Mouse (Mus musculus): ENCODE measurements around the gene Prr3. TPM values are rescaled to one million over a fixed set of nuclear protein-coding genes. Genes with fewer than 3 reads are reported as not detected.

Gene Prr3
- polyA plus RNA-seq, 1 experiment from 2014 or later, result 11.2 TPM

GRCm38 (mm10) chr17:35998545-35999305 is 18.7 kb upstream of the Prr3 start:
- H3K27me3 ChIP-seq (ENCODE audit: control insufficient read depth, insufficient read depth, low read length), result no peaks in the 10 kb centered on the region
- no peaks in the 10 kb centered on the region for H3K36me3 ChIP-seq (ENCODE audit: control insufficient read depth, insufficient read depth, low read length)
- no peak overlapping the region for H3K27ac ChIP-seq (replicated peaks in 1 of 2; ENCODE audit: control insufficient read depth in 1 of 2, insufficient read depth in 1 of 2, low read depth in 2 of 2, low read length in 2 of 2)
- H3K4me3 ChIP-seq (ENCODE audit: control insufficient read depth in 1 of 2, insufficient read depth in 1 of 2, low read depth in 1 of 2, low read length in 2 of 2), result no peak overlapping the region
- H3K4me1 ChIP-seq (ENCODE audit: control insufficient read depth in 2 of 2, insufficient read depth in 2 of 2, low read length in 2 of 2), result peaks cover 0 to 14% of the 10 kb centered on the region in 2 experiments; a peak in 3 of 4 replicates
- ATAC-seq (ENCODE audit: insufficient number of reproducible peaks, insufficient read depth, low FRiP score, low read depth), result no peak
- H3K9ac ChIP-seq (ENCODE audit: low read length), result no peak overlapping the region
- 73% methylated on average over 6 of the region's 6 CpGs for WGBS
- no peaks in the 10 kb centered on the region for H3K9me3 ChIP-seq (ENCODE audit: control insufficient read depth, low read length)
- H3K4me2 ChIP-seq (ENCODE audit: low read length), result no peak overlapping the region

GRCm38 (mm10) chr17:35997713-35998510 is 17.9 kb upstream of the Prr3 start:
- Histone ChIP-seq H3K27me3 (ENCODE audit: control insufficient read depth, insufficient read depth, low read length) (no peaks in the 10 kb centered on the region), H3K9me3 (ENCODE audit: control insufficient read depth, low read length) (no peaks in the 10 kb centered on the region), H3K9ac (ENCODE audit: low read length) (no peak overlapping the region; the same call in 1 of the 2 replicates), H3K4me1 (ENCODE audit: control insufficient read depth in 2 of 2, insufficient read depth in 2 of 2, low read length in 2 of 2) (peaks cover 0 to 14% of the 10 kb centered on the region in 2 experiments; a peak in 3 of 4 replicates), H3K27ac (replicated peaks in 1 of 2; ENCODE audit: control insufficient read depth in 1 of 2, insufficient read depth in 1 of 2, low read depth in 2 of 2, low read length in 2 of 2) (no peak overlapping the region), H3K4me2 (ENCODE audit: low read length) (0 out of 2 replicates have a peak overlapping the region, but pooled peaks have one; percentile 16), H3K4me3 (ENCODE audit: control insufficient read depth in 1 of 2, insufficient read depth in 1 of 2, low read depth in 1 of 2, low read length in 2 of 2) (no peak overlapping the region), H3K36me3 (ENCODE audit: control insufficient read depth, insufficient read depth, low read length) (no peaks in the 10 kb centered on the region)
- WGBS, result 62% methylated on average over 12 of the region's 12 CpGs
- ATAC-seq (ENCODE audit: insufficient number of reproducible peaks, insufficient read depth, low FRiP score, low read depth), result no peak

GRCm38 (mm10) chr17:35996949-35997348 is 16.9 kb upstream of the Prr3 start:
- no peaks in the 10 kb centered on the region for H3K27me3 ChIP-seq (ENCODE audit: control insufficient read depth, insufficient read depth, low read length)
- WGBS, result 4% methylated on average over 11 of the region's 11 CpGs
- H3K9me3 ChIP-seq (ENCODE audit: control insufficient read depth, low read length), result no peaks in the 10 kb centered on the region
- no peak overlapping the region for H3K4me3 ChIP-seq (ENCODE audit: control insufficient read depth in 1 of 2, insufficient read depth in 1 of 2, low read depth in 1 of 2, low read length in 2 of 2)
- no peak overlapping the region for H3K9ac ChIP-seq (ENCODE audit: low read length)
- H3K4me2 ChIP-seq (ENCODE audit: low read length), result no peak overlapping the region
- peak; percentile 38 for ATAC-seq (ENCODE audit: insufficient number of reproducible peaks, insufficient read depth, low FRiP score, low read depth)
- peaks cover 0 to 14% of the 10 kb centered on the region in 2 experiments; a peak in 3 of 4 replicates for H3K4me1 ChIP-seq (ENCODE audit: control insufficient read depth in 2 of 2, insufficient read depth in 2 of 2, low read length in 2 of 2)
- H3K27ac ChIP-seq (replicated peaks in 1 of 2; ENCODE audit: control insufficient read depth in 1 of 2, insufficient read depth in 1 of 2, low read depth in 2 of 2, low read length in 2 of 2), result no peak overlapping the region
- no peaks in the 10 kb centered on the region for H3K36me3 ChIP-seq (ENCODE audit: control insufficient read depth, insufficient read depth, low read length)

DNA sequence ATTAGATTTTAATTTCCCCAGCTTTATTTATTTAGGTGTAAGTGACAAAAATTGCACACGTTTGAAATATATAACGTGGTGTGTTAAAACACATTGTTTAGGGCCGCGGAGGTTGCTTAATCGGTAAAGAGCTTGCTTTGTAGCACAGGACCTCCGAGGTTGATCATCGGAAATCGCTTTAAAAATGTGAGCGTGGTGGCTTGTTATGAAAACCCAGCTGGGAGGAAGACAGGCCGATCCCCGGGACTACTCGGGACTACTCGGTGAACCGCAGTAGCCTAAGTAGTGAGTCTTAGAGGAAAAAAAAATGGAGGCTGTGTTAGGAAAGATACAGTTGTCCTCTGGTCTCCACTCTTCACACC is 14.8 kb upstream of the Prr3 start:
- 3% methylated on average over 14 of the region's 14 CpGs for WGBS
- Histone ChIP-seq H3K4me3 (ENCODE audit: control insufficient read depth in 1 of 2, insufficient read depth in 1 of 2, low read depth in 1 of 2, low read length in 2 of 2) (peak overlapping the region; percentile 51 to 61), H3K9me3 (ENCODE audit: control insufficient read depth, low read length) (no peaks in the 10 kb centered on the region), H3K4me2 (ENCODE audit: low read length) (peak overlapping the region; percentile 78), H3K27ac (replicated peaks in 1 of 2; ENCODE audit: control insufficient read depth in 1 of 2, insufficient read depth in 1 of 2, low read depth in 2 of 2, low read length in 2 of 2) (peak overlapping the region in 1 of 2 experiments; percentile 46; a peak in 1 of 4 replicates), H3K4me1 (ENCODE audit: control insufficient read depth in 2 of 2, insufficient read depth in 2 of 2, low read length in 2 of 2) (peaks cover 0 to 14% of the 10 kb centered on the region in 2 experiments; a peak in 3 of 4 replicates), H3K36me3 (ENCODE audit: control insufficient read depth, insufficient read depth, low read length) (peaks cover 2% of the 10 kb centered on the region; the same call in 1 of the 2 replicates), H3K27me3 (ENCODE audit: control insufficient read depth, insufficient read depth, low read length) (no peaks in the 10 kb centered on the region), H3K9ac (ENCODE audit: low read length) (peak overlapping the region; percentile 78)
- no peak for ATAC-seq (ENCODE audit: insufficient number of reproducible peaks, insufficient read depth, low FRiP score, low read depth)

GRCm38 (mm10) chr17:35994175-35994878 is 14.3 kb upstream of the Prr3 start:
- peak; percentile 47; the same call in 1 of the 2 replicates for ATAC-seq (ENCODE audit: insufficient number of reproducible peaks, insufficient read depth, low FRiP score, low read depth)
- peaks cover 0 to 14% of the 10 kb centered on the region in 2 experiments; a peak in 3 of 4 replicates for H3K4me1 ChIP-seq (ENCODE audit: control insufficient read depth in 2 of 2, insufficient read depth in 2 of 2, low read length in 2 of 2)
- no peaks in the 10 kb centered on the region for H3K27me3 ChIP-seq (ENCODE audit: control insufficient read depth, insufficient read depth, low read length)
- H3K9me3 ChIP-seq (ENCODE audit: control insufficient read depth, low read length), result no peaks in the 10 kb centered on the region
- H3K4me2 ChIP-seq (ENCODE audit: low read length), result peak overlapping the region; percentile 78
- 4% methylated on average over 31 of the region's 31 CpGs for WGBS
- peak overlapping the region; percentile 51 to 61 for H3K4me3 ChIP-seq (ENCODE audit: control insufficient read depth in 1 of 2, insufficient read depth in 1 of 2, low read depth in 1 of 2, low read length in 2 of 2)
- H3K36me3 ChIP-seq (ENCODE audit: control insufficient read depth, insufficient read depth, low read length), result peaks cover 7% of the 10 kb centered on the region; the same call in 1 of the 2 replicates
- H3K9ac ChIP-seq (ENCODE audit: low read length), result peak overlapping the region; percentile 78
- peak overlapping the region; percentile 34 to 46 for H3K27ac ChIP-seq (replicated peaks in 1 of 2; ENCODE audit: control insufficient read depth in 1 of 2, insufficient read depth in 1 of 2, low read depth in 2 of 2, low read length in 2 of 2)

GRCm38 (mm10) chr17:35993675-35994074 is 13.6 kb upstream of the Prr3 start:
- H3K4me3 ChIP-seq (ENCODE audit: control insufficient read depth in 1 of 2, insufficient read depth in 1 of 2, low read depth in 1 of 2, low read length in 2 of 2), result peak overlapping the region in 1 of 2 experiments; percentile 61; a peak in 2 of 4 replicates
- H3K27ac ChIP-seq (replicated peaks in 1 of 2; ENCODE audit: control insufficient read depth in 1 of 2, insufficient read depth in 1 of 2, low read depth in 2 of 2, low read length in 2 of 2), result no peak overlapping the region
- H3K9ac ChIP-seq (ENCODE audit: low read length), result no peak overlapping the region
- WGBS, result 6% methylated on average over 17 of the region's 17 CpGs
- H3K36me3 ChIP-seq (ENCODE audit: control insufficient read depth, insufficient read depth, low read length), result peaks cover 14% of the 10 kb centered on the region
- H3K27me3 ChIP-seq (ENCODE audit: control insufficient read depth, insufficient read depth, low read length), result no peaks in the 10 kb centered on the region
- H3K9me3 ChIP-seq (ENCODE audit: control insufficient read depth, low read length), result no peaks in the 10 kb centered on the region
- peak; percentile 40 for ATAC-seq (ENCODE audit: insufficient number of reproducible peaks, insufficient read depth, low FRiP score, low read depth)
- peak overlapping the region; percentile 78 for H3K4me2 ChIP-seq (ENCODE audit: low read length)
- H3K4me1 ChIP-seq (ENCODE audit: control insufficient read depth in 2 of 2, insufficient read depth in 2 of 2, low read length in 2 of 2), result peaks cover 0 to 14% of the 10 kb centered on the region in 2 experiments; a peak in 3 of 4 replicates

- H3K4me2 ChIP-seq (ENCODE audit: low read length), result no peak overlapping the region
- H3K27me3 ChIP-seq (ENCODE audit: control insufficient read depth, insufficient read depth, low read length), result no peaks in the 10 kb centered on the region
- no peak overlapping the region for H3K4me3 ChIP-seq (ENCODE audit: control insufficient read depth in 1 of 2, insufficient read depth in 1 of 2, low read depth in 1 of 2, low read length in 2 of 2)
- H3K4me1 ChIP-seq (ENCODE audit: control insufficient read depth in 2 of 2, insufficient read depth in 2 of 2, low read length in 2 of 2), result peaks cover 0 to 7% of the 10 kb centered on the region in 2 experiments; a peak in 3 of 4 replicates
- H3K36me3 ChIP-seq (ENCODE audit: control insufficient read depth, insufficient read depth, low read length), result peaks cover 33% of the 10 kb centered on the region
- 29% methylated on average over 10 of the region's 10 CpGs for WGBS
- H3K9me3 ChIP-seq (ENCODE audit: control insufficient read depth, low read length), result no peaks in the 10 kb centered on the region
- no peak overlapping the region for H3K9ac ChIP-seq (ENCODE audit: low read length)
- no peak for ATAC-seq (ENCODE audit: insufficient number of reproducible peaks, insufficient read depth, low FRiP score, low read depth)
- no peak overlapping the region for H3K27ac ChIP-seq (replicated peaks in 1 of 2; ENCODE audit: control insufficient read depth in 1 of 2, insufficient read depth in 1 of 2, low read depth in 2 of 2, low read length in 2 of 2)
Measured at GRCm38 (mm10) chr17:35991781-35992180, 11.7 kb upstream of the Prr3 start.

Measured in heart, embryonic 14.5 days (tissue).